Mouse (Mus musculus) brain, embryonic 18.5 days (tissue): ENCODE results near the gene Tent5a.

Experiments used
- DNase-seq: peaks from one replicate; pipeline ENCODE4 v3.0.0-alpha.2; 2012; ENCODE audit warnings: low read depth, low spot score

Tent5a gene

GRCm38 (mm10) chr9:85312473-85312872, 14.7 kb downstream of the Tent5a start, which contains the start of gene Gm11114:
Gene Gm11114 (plus strand): TSS chr9:85312773.
- no peak for DNase-seq

- no peak for DNase-seq
Observed at GRCm38 (mm10) chr9:85303378-85303777, 23.8 kb downstream of the Tent5a start.

GRCm38 (mm10) chr9:85302849-85303248, 24.3 kb downstream of the Tent5a start:
- no peak for DNase-seq

GRCm38 (mm10) chr9:85274114-85274513, 53.0 kb downstream of the Tent5a start:
- no peak for DNase-seq
